ENCODE assay signal across 8 mouse cellular contexts in the genomic region with DNA sequence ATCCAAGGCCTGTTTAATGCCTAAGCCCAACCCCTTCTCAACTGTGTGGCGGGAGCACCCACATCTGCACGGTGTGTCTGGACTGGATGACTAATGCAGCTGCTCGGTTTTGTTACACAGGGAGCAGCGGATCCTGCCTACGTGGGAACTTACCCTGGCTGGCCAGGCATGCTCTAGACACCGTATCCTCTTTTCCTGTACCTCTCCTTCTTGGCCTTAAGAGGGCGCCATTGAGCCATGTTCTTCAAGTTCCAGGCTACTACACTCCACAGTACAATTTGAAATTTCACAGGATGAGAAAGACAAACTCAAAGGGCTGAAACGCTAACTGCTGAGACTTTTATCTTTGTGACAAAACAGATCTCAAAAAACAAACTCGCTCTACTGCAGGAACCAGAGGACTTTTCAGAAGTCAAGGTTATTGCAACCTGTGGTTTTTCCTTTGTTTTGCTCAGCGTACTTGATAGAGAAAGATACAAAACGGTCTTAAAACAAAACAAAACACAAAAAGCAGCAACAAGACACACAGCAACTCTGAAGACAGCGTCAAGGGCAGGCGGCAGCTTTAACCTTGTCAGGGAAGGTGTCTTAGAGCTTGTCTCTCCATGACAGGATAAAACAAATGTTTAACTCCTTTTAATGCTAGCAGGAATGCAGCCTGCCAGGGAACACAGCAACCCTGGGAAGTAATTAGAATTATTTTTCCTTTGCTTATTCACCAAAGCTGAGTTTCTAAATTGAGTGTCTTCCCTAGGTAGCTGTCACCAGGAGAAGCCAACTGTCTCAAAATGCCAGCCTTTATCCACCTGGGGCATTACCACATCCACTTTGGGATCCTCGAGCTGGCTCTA. TPM values are rescaled to one million over a fixed set of nuclear protein-coding genes. Genes with fewer than 3 reads are reported as not detected.
DNase-seq lines count a peak whose midpoint lies in the region; ATAC-seq lines count a peak whose summit lies in the region.

No protein-coding gene starts in this region.

- H3K9me3 ChIP-seq in embryonic facial prominence, embryonic 12.5 days, result no peaks in the 10 kb centered on the region
- H3K9me3 ChIP-seq in midbrain, embryonic 10.5 days (replicated peaks), result no peaks in the 10 kb centered on the region

- no peak overlapping the region for H3K27ac ChIP-seq in embryonic facial prominence, embryonic 12.5 days
- peak overlapping the region; percentile 28; the same call in 1 of the 2 replicates for H3K27ac ChIP-seq in midbrain, embryonic 10.5 days (replicated peaks)

- ATAC-seq in embryonic facial prominence, embryonic 12.5 days (ENCODE audit: insufficient number of reproducible peaks, insufficient read depth, low FRiP score, low TSS enrichment), result peak; percentile 73

- peaks cover 17% of the 10 kb centered on the region; the same call in 1 of the 2 replicates for H3K4me1 ChIP-seq in embryonic facial prominence, embryonic 12.5 days
- peaks cover 20% of the 10 kb centered on the region for H3K4me1 ChIP-seq in midbrain, embryonic 10.5 days

- H3K36me3 ChIP-seq in embryonic facial prominence, embryonic 12.5 days, result no peaks in the 10 kb centered on the region
- no peaks in the 10 kb centered on the region for H3K36me3 ChIP-seq in midbrain, embryonic 10.5 days

- intact Hi-C loops in left cerebral cortex, postnatal 36 days (cut with DNase I), result loop anchor here (1.0 to 5.0 kb wide), 5 partner anchors 80 to 655 kb away; no protein-coding TSS in a partner anchor

- H3K4me2 ChIP-seq in embryonic facial prominence, embryonic 12.5 days (replicated peaks), result peak overlapping the region; percentile 7; the same call in 1 of the 2 replicates

- no peak overlapping the region for H3K4me3 ChIP-seq in embryonic facial prominence, embryonic 12.5 days
- H3K4me3 ChIP-seq in midbrain, embryonic 10.5 days, result no peak overlapping the region

- DNase-seq in A20 (ENCODE audit: low read depth, low spot score), result peak; percentile 92
- DNase-seq in adrenal gland, postnatal 36 days, result peak; percentile 59 to 79
- peak; percentile 86 to 89 for DNase-seq in heart, adult 18-20 months
- peak; percentile 64 for DNase-seq in kidney, adult 11 months
- DNase-seq in left cerebral cortex, postnatal 36 days (ENCODE audit: low spot score in 2 of 2), result peak; percentile 59 to 67
- peak; percentile 68 for DNase-seq in midbrain, embryonic 10.5 days (ENCODE audit: low spot score)
- DNase-seq in right cerebral cortex, postnatal 36 days (ENCODE audit: low spot score in 2 of 2), result peak; percentile 29 to 61

- 7% methylated on average over 14 of the region's 14 CpGs for WGBS in embryonic facial prominence, embryonic 12.5 days
- WGBS in midbrain, embryonic 10.5 days, result 10% methylated on average over 14 of the region's 14 CpGs

- no peak overlapping the region for H3K9ac ChIP-seq in embryonic facial prominence, embryonic 12.5 days

- H3K27me3 ChIP-seq in embryonic facial prominence, embryonic 12.5 days, result no peaks in the 10 kb centered on the region
- peaks cover 61% of the 10 kb centered on the region for H3K27me3 ChIP-seq in midbrain, embryonic 10.5 days (ENCODE audit: low read depth, poor library complexity, severe bottlenecking)

RNA-seq across cellular contexts. Expression of a gene that starts 44.1 kb away (rescaled TPM):
- 10 to 100 TPM; 28.6 to 36.8 TPM for total RNA-seq in adrenal gland, postnatal 36 days (2021)
- 43.7 and 46.0 TPM in 2 replicates for polyA plus RNA-seq in embryonic facial prominence, embryonic 12.5 days (2016; fragmentation: Nextera tagmentation; extraction: Ambion mirVana)
- total RNA-seq in heart, adult 18-20 months (2021), result 10 to 100 TPM; 35.3 to 36.9 TPM
- 10 to 100 TPM; 11.5 to 11.6 TPM for total RNA-seq in left cerebral cortex, postnatal 36 days (2021)
- polyA plus RNA-seq in midbrain, embryonic 10.5 days (2016; fragmentation: Nextera tagmentation; extraction: Ambion mirVana), result 25.7 and 26.2 TPM in 2 replicates

RNA-seq across cellular contexts. Expression of a gene that starts 49.3 kb away (rescaled TPM):
- 10 to 100 TPM; 15.4 to 15.5 TPM for total RNA-seq in adrenal gland, postnatal 36 days (2021)
- polyA plus RNA-seq in embryonic facial prominence, embryonic 12.5 days (2016; fragmentation: Nextera tagmentation; extraction: Ambion mirVana), result 39.2 and 40.9 TPM in 2 replicates
- 10 to 100 TPM; 17.1 to 19.3 TPM for total RNA-seq in heart, adult 18-20 months (2021)
- total RNA-seq in left cerebral cortex, postnatal 36 days (2021), result 1 to 10 TPM; 5.5 to 7.3 TPM
- 13.9 and 17.6 TPM in 2 replicates for polyA plus RNA-seq in midbrain, embryonic 10.5 days (2016; fragmentation: Nextera tagmentation; extraction: Ambion mirVana)
